Mouse (Mus musculus) left cerebral cortex, adult 11 months (tissue): ENCODE data around the gene Cdc42bpa.
"Not testable (repeated sequence)": the region's sequence is repeated elsewhere in the genome, so short reads cannot be mapped to it uniquely, and the experiment has no call there.

Experiments
- DNase-seq: peaks from one replicate; pipeline ENCODE4 v3.0.0; 2022; ENCODE audit warnings: low spot score

Gene Cdc42bpa

DNA sequence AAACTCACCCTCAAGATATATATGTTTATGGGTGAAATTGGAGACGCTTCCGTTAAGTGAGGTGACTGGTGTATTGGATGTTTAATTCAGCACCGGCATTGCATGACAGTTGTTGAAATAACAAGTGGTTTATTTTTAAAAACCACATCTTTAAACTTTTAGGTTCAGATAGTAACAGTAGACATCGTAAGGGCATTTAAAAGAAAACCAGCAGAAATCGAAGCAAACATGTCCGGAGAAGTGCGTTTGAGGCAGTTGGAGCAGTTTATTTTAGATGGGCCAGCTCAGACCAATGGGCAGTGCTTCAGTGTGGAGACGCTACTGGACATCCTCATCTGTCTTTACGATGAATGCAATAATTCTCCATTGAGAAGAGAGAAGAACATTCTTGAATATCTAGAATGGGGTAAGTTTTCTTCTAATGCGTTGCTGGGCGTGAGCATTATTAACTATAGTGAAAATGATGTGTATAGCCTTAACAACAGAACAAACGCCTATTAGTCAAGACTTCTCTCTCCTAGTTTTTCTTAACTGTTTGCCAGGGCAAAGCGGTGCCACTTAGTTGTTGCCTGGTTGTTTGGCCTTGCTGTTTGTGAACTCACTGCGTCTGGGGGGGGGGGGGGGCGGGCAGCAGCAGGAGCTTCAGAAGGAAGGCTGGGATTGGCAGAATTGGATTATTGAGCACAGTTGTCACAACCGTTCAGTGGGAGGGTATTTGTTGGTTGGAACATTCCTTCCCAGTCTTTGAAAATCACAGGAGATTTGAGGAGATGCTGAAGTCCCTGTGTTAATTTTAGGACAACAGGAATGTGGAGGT lies 818 bp downstream of the Cdc42bpa start:
- no peak for DNase-seq

DNA sequence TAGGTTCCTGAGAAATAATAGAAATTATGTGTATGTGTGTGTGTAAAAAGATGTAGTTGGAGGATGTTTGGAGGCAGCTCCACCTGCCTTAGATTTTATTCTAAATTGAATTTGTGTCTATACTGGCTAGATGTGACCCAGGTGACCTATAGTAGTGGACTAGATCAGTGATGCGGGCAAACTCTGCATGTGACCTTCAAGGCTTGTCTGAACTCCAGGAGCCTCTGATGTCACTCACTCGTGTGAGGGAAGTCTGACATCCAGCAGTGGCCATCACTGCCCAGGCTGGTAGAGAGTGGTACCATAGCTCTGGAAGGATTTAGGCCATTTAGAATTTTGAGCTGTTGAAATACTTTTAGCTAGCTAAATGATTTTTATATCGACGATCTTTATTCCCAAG lies 1.5 kb downstream of the Cdc42bpa start:
- no peak for DNase-seq

DNA sequence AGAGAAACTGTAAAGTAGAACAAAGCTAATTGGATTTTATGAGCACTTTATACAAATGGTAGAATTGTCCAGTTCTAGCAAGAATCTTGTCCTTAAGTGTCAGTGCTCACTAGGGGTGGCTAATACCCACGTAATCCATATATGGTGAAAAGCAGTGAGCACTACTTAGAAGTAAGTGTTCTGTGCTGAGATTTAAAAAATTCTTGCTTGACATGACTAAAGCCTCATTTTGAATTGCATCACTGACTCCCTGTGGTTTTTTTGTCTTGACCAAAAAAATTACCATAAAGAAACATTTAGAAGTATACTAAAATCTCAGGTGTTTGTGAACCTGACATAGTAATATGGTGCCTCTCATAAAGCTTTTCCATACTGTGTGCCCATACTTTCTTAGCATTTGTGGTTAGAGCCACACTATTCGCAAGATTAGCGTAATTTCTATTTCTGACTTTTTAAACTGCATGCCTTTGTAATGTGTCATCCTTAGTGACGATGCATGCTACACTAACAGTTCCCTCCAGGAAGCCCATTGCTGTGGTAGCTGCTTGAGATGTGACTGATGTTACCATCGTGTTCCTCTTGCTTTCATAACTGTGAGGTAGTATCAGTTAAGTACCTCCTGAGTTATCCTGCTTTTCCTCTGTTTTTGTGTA lies 9.6 kb downstream of the Cdc42bpa start:
- DNase-seq: no peak

DNA sequence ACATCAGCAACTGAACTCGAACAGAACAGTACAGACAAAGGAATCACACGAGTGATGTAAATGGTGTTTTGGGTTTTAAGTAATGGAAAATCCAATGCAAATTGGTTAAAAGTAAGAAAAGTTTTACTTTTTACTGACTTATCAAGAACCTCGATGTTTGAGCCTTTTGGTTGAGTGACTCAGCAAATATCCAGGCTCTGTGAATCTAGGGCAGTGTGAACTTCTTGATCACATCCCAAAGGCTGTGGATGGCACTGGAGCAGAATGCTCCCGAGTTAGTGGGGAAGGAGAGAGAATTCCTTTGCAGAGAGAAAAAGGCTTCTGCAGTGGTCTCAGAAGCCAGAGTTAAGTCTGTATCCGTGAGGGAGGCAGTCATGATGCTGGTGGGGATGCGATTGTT lies 14.7 kb downstream of the Cdc42bpa start:
- DNase-seq: no peak

DNA sequence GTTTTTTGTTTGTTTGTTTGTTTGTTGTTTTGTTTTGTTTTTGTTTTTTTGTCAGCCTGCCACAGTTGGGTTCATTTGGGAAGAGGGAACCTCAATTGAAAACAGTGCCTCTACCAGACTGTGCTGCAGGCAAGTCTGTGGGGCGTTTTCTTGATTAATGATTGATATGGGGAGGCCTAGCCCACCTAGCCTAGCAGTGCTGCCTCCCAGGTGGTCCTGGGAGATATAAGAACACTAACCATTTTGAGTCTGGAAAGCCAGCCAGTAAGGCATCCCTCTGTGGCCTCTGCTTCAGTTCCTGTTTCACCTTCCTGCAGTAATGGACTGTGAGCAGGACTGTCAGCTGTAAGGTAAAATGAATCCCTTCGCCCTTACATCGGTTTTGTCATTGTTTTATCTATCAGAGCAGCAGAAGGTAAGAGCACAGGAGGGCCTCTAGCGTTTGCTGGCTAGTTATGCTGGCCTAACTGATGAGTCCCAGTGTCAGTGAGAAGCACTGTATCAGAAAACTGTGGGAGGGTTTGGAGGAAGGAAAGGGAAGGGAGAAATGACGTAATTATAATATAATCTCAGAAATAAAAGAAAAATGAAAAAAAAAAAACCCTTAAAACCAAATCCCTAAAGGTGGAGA lies 15.5 kb downstream of the Cdc42bpa start:
- no peak for DNase-seq

DNA sequence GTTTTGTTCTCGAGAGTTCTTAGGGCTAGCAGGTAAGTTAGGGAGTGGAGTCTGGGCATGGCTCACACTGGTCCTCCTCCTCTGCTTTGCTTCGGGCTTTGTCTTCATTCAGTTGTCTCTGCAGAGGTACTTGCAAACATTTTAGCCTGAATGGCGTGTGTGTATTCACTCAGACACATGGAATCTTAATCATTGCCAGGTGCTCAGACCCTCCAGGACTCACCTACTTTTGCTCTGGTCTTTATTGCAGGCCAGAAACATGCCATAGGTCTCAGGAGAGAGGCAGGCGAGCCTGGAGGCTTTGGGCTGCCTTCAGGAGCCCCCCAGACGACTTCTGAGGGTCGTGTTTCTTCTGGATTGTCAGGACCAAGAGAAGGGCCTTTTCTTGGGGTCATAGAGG lies 17.2 kb downstream of the Cdc42bpa start:
- no peak for DNase-seq

DNA sequence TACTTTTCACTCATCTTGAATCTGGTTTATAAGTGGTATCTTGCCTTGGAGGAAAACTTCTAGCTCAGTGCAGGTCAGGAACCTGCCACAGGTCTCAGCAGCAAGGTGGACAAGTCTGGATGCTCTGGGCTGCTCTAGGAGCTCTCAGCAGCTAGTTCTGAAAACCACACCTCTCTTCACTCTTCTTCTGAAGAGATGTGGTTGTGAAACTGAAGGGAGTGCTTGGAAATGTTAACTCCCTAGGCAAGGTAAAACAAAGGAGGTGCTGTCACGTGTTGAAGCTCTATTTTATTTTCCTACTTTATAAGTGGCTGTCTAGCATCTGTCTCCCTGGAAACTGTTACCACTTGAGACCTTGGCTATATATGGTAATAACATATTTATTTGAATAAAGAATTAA lies 18.5 kb downstream of the Cdc42bpa start:
- DNase-seq: no peak

DNA sequence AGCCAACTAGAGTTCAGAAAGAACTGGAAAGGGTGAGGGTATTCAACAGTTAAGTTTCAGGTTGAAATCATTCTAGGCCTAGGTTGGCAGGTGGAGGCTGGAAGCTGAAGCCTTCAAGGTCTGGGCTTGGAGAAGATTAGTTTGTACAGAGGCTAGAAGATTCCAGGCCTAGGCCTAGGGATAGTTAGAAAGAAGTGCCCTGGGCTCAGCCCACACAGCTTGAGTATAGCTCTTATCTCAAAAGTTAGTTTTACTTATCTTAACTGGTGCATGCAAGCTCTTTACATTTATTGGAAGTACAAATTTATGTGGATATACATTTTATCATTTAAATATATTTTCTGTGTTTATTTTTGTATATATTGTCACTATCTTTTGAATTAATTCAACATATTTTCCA lies 21.4 kb downstream of the Cdc42bpa start:
- no peak for DNase-seq

DNA sequence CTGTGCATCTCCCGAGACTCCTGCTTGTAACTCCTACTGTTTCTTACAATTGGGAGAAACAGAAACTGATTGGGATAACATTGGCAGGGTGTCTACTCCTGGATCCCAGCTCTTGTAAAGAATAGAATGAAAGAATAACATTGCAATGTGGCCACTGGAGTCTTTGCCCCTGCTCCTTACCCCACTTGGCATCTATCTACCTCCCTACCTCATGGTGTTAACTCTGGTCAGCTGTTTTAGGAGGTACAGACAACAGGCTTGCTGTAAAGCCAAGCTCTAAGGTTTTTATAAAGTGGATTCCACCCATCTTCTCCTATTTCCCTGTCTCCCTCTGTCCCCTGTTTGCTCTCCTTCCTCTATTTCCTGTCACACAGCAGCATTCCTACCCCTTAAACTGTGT lies 21.9 kb downstream of the Cdc42bpa start:
- DNase-seq: no peak

DNA sequence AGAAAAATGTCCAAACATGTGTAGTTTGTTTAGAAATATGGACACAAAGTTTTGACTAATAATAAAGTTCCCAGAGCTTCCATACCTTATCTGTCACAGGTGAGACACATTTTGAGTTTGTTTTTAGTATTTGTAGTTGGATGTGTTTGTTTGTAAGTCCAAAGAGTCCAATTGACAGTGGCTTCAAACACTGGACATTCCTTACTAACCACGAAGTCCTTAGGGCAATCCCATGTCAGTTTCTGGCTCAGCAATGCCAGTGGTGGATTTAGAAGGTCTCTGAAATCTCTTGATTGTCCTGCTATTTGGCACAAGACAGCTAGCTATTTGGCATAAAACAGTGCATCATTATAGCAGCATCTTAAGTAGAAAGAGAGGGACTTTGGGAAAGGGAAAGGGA lies 22.7 kb downstream of the Cdc42bpa start:
- no peak for DNase-seq

DNA sequence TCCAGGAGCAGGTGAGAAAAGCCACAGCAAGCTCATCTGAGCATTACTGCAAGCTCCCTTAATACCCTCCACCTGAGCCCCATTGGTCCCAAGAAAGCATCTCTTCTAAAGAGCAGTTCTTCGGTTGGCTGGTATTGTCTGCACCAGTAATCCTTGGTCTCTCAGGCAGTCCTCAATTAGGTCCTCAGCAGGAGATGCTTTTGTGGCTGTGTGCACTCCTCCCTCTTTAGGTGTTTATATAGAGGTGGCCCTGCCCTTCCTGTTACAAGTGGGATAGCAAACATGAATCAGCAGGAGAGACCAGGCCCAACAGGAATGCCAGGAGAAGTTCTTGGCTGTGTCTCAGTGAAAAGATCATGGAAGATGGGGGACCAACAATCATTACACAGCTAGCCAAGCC lies 23.9 kb downstream of the Cdc42bpa start:
- no peak for DNase-seq

DNA sequence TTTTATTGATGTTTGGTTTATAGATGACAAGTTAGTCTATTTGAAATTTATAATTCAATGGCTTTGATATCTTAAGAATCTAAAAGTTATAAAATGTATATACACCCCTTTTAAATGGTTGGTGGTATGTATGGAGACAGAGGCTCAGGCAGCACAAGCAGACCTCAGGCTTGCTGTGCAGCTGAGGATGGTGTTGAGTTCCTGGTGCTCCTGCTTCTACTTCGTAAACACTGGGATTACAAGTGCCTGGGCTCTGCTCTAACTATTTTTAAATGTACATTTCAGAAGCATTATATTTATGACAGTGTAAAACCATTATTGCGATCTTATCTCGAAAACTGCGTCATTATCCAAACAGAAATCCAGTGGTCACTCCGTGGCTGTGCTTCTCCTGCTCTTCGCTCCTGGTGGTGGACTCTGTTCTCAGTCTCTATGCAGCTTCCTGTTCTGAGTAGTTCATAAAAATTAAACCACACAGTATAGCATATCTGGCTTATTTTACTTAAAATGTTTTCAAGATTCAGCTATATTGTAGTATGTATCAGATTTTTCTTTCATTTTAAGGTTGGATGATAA lies 31.5 kb downstream of the Cdc42bpa start:
- no peak for DNase-seq

DNA sequence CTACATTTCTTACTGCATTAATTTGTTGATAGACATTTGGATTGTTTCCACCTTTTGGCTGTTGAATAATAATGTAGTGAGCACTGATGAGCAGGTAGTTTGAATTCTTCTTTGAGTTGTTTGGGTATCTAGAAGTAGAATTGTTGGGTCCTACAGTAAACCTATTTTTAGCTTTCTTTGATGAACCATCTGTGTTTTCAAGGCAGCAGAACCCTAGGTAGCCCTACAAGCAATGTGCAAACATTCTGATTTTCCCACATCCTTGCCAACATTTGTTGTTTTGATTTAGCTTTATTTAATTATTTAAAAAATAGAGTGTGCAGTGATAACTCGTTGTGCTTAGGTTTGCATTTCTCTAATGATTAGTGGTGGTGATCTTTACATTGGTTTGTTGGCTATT lies 32.0 kb downstream of the Cdc42bpa start:
- no peak for DNase-seq

DNA sequence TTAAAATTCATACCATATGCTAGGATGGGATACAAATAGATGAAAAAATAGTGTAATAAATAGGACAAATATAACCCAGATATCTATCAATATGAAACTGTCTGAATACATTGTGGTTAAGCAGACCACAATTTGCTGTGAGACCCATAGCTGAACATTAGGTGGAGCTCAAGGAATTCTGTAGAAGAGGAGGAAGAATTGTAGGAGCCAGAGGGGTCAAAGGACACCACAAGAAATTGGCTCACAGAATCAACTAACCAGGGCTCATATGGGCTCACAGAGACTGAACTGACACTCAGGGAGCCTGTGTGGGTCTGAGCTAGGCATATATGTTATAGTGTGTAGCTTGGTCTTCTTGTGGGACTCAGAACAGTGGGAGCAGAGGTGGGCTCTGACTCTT lies 47.8 kb downstream of the Cdc42bpa start:
- DNase-seq: no peak

DNA sequence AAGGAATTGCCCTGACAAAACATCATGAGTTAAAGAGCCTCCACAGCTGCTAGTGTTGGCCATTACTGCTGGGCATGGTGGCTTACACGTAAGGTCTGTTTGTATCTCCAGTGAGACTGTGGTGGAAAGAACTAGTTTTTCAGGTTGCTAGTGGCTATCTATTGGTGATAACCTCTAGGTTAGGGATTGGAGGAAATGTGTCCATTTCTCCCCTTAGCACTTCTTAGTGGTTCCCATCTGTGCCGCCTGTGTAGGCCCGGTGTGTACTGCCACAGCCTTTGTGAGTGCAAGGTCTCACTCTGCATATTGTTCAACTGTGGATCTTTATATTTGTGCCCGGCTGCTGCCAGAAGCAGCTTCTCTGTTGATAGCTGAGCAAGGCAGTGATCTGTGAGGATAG lies 53.2 kb downstream of the Cdc42bpa start:
- no peak for DNase-seq

DNA sequence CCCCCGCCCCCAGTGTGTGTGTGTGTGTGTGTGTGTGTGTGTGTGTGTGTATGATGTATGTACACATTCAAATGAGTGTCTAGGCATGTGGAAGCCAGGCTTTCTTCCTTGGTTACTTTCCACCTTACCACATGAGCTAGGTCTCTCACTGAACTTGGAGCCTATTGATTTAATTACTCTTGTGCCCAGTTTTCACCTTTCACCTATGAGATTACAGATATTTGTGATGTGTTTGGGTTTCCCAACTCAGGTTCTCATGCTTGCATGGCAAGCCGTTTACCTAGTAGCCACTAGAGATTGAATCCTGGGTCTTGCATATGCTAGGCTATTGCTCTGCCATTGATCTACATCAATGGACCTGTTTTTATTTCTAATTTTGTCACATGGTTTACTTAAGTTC lies 57.9 kb downstream of the Cdc42bpa start:
- DNase-seq: no peak

DNA sequence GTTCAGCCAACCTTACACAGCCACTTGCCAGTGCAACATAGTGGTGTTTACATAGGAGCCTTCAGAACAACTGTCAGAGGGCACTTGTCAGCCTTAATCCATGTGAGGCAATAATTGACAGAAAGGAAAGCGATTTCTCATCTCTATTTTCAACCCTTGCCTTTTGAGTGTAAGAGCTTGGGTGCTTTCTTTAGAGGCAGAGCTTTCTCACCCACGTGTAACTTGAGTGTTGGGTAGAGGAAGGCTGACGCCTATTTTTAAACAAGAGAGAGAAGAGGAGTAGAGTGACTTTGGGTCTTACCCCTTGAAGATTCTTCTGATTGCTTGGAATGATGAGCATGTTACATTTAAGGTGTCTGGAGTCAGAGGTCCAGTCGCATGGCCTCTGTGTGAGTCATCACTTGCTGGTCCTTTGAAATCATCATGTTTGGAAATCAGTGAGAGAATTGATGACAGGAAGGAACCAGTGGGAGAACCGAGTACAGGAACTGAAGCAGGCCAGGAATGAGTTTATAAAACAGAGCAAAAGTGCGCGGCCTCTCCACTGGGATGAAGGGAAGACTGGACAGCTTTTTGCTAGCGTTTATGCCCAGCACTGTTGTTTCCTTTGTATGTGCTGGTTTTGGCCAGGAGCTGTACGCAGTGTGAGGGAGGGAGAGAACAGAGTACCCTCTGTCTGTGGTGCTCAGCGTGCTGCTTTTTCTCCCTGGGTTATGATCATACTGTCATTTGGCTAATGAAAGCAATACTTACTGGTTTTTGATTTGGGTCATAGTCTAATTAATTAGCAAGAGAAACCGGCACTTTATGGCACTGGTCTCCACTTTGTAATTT lies 61.4 kb downstream of the Cdc42bpa start:
- no peak for DNase-seq

DNA sequence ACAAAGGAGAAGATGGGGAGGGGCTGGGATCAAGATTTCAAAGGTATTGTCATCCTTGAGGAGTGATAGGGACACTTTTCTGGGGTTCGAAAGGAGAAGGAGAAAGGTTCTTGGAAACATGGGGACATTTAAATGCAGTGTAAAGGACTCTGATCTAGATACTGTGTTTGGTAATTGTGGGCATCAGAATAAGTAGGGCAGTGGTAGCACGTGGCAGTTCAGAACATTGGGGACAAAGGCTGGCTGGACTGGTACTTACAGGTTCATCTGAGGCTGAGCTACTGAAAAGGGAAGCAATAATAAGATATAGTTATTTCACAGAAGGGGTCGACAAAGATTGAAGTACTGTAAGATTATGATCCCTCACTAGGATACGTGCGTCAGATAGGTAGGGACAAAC lies 63.2 kb downstream of the Cdc42bpa start:
- no peak for DNase-seq

DNA sequence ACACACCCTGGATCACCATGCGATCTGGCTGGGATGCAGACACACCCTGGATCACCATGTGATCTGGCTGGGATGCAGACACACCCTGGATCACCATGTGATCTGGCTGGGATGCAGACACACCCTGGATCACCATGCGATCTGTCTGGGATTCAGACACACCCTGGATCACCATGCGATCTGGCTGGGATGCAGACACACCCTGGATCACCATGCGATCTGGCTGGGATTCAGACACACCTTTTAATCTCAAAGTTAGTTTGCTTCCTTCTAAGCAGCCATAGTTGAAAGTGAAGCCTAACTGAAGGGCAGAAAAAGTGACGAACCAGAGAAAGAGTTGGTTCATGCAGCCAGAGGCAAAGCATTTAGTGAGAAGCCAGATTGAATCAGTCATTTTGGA lies 69.6 kb downstream of the Cdc42bpa start:
- DNase-seq: not testable (repeated sequence)

DNA sequence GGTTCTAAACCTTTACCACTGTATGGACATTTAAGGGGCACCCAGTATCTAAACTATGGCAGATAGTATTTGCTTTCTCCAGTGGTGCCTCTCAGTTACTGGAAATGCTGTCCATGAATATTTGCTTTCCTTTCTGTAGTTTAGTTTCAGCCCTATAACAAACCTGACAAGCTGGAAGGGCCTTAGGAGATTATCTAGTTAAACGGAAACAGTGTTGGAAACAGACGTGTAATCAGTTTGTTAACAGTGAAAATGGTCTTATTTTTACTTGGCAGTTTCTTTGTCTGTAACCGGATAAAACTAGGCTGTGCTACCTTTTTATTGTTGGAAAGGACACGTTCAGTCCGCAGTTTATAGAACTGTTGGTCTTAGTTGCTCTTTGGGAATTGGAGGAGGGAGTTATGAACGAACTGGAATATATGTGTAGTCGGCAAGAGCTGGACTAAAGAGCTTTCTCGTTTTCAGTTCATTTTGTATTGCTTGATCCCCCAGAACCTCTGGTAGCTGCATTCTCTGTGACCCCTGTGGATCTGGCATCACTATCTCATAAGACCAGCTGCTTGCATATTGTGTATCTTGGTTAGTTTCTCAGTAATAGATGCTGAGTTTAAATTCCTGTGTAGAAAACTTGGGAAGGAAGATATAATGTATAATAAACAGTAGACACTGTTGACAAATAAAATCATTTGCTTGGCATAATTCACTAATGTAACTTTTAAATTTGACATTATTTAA lies 70.5 kb downstream of the Cdc42bpa start:
- DNase-seq: no peak
